Mouse (Mus musculus) megakaryocyte, adult 5-6 weeks (primary cell): Measurements from ENCODE around the gene Plcb4. TPM values are rescaled to one million over a fixed set of nuclear protein-coding genes. Genes with fewer than 3 reads are reported as not detected.
A peak's percentile ranks its signal among the peaks of the same experiment; 100 is the strongest.

Source experiments
- ATAC-seq: 2 replicates; pipeline ENCODE4 v1.8.0; 2016; ENCODE audit warnings: mild to moderate bottlenecking, inconsistent platforms; ENCODE audit not compliant: poor library complexity, severe bottlenecking
- total RNA-seq, 2 experiments: library from RNA; stranded (forward) in 1 of 2; stranded (reverse) in 1 of 2; fragments of 153-499, 151-499 nt in 1 of 2; fragments of 221-1000, 200-1000 nt in 1 of 2; gene quantifications; 2 replicates each; pipeline versions ENCODE4 v1.2.3 to v1.2.4; 2015 to 2017

Gene Plcb4
- total RNA-seq, 2 experiments from 2014 or later: 7.1 to 8.5 TPM

- peak; percentile 73 for ATAC-seq
Measured at GRCm38 (mm10) chr2:135750748-135751147, 91.9 kb downstream of the Plcb4 start.

- no peak for ATAC-seq
Measured at GRCm38 (mm10) chr2:135755792-135756191, 97.0 kb downstream of the Plcb4 start.

- no peak for ATAC-seq
Measured at GRCm38 (mm10) chr2:135757478-135757877, 98.7 kb downstream of the Plcb4 start.

GRCm38 (mm10) chr2:135759499-135760095, 100.8 kb downstream of the Plcb4 start:
- no peak for ATAC-seq

GRCm38 (mm10) chr2:135761226-135761802, 102.5 kb downstream of the Plcb4 start:
- ATAC-seq: 0 out of 2 replicates have a peak, but pooled peaks have one; percentile 43

- ATAC-seq: no peak
Measured at GRCm38 (mm10) chr2:135764706-135765105, 105.9 kb downstream of the Plcb4 start.

GRCm38 (mm10) chr2:135766471-135767063, 107.8 kb downstream of the Plcb4 start:
- ATAC-seq: peak; percentile 52

GRCm38 (mm10) chr2:135767535-135767934, 108.7 kb downstream of the Plcb4 start:
- ATAC-seq: no peak

GRCm38 (mm10) chr2:135769701-135770100, 110.9 kb downstream of the Plcb4 start:
- ATAC-seq: no peak

GRCm38 (mm10) chr2:135770226-135770625, 111.4 kb downstream of the Plcb4 start:
- ATAC-seq: no peak

- peak; percentile 49 for ATAC-seq
Measured at GRCm38 (mm10) chr2:135773194-135773972, 114.6 kb downstream of the Plcb4 start.

GRCm38 (mm10) chr2:135775026-135775425, 116.2 kb downstream of the Plcb4 start:
- no peak for ATAC-seq

- ATAC-seq: no peak
Measured at GRCm38 (mm10) chr2:135776131-135776775, 117.4 kb downstream of the Plcb4 start.

- ATAC-seq: no peak
Measured at GRCm38 (mm10) chr2:135781391-135781790, 122.6 kb downstream of the Plcb4 start.

- ATAC-seq: no peak
Measured at GRCm38 (mm10) chr2:135787415-135787814, 128.6 kb downstream of the Plcb4 start.

GRCm38 (mm10) chr2:135792907-135793306, 134.1 kb downstream of the Plcb4 start:
- ATAC-seq: no peak

- ATAC-seq: peak; percentile 76
Measured at GRCm38 (mm10) chr2:135796684-135797083, 137.9 kb downstream of the Plcb4 start.

GRCm38 (mm10) chr2:135797677-135798546, 139.1 kb downstream of the Plcb4 start:
- ATAC-seq: peak; percentile 36; the same call in 1 of the 2 replicates

GRCm38 (mm10) chr2:135799149-135799770, 140.4 kb downstream of the Plcb4 start:
- ATAC-seq: no peak

GRCm38 (mm10) chr2:135800385-135800784, 141.6 kb downstream of the Plcb4 start:
- ATAC-seq: no peak
